Mouse (Mus musculus) WW6 (cell line): ENCODE results near the gene Gramd1c.

Experiments
- DNase-seq: peaks from one replicate; pipeline ENCODE4 v3.0.0-alpha.2; 2013; ENCODE audit warnings: low read depth, low spot score

Gramd1c gene

DNA sequence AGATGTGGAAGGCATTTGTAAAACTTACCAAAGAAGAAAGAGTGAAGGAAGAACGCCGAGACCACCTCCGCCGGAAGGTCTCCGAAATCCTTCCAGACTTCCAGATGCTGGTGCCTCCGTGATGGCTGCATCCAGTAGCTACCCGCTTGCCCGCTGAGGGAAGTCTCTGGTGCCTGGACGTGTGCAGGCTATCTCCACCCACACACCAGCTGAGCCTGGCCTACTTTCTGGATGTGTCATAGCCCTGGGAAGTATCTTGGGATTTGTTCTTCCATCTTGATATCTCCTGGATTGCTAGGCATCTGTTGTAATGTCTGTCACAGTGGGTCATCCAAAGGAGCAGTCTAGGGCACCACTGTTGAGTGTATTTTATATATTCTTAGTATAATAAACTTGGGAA, 99.9 kb downstream of the Gramd1c start:
- no peak for DNase-seq

DNA sequence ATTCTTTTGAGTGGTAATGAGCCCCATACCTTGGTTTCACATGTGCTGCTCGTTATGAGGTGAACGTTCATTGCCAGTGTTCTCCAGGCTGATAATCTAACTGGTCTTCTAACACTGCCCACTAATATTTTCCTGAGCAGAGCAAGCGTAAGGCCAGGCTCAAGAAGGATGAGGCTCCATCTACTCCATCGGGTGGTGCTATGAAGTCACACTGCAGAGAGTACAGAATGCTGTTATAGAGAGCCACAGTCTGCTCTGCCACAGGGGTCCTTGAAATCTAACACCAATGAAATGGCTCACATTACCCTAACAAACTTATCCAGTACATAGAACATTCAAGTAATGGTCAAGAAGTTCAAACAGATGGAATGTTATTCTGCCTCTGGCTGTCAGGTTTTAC, 105.1 kb downstream of the Gramd1c start:
- DNase-seq, result no peak

DNA sequence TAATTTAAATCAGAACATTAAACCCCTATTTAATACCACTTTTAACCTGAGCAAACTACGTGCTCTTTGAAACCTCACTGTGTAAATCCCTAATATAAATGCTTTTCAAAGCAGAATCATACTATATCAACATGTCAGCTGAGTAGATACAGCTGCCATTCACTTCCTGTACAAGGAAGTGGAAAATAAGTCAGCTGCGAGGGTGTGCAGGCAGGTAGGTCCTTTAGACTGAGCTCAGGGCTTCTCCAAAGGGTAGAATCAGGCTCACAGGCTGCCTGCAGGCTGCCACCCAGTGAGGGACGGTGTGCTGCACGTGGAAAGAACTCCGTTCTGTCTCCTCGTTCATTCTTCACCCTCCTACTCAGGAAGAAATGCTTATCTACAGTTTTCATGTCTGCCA, 108.2 kb downstream of the Gramd1c start:
- no peak for DNase-seq

DNA sequence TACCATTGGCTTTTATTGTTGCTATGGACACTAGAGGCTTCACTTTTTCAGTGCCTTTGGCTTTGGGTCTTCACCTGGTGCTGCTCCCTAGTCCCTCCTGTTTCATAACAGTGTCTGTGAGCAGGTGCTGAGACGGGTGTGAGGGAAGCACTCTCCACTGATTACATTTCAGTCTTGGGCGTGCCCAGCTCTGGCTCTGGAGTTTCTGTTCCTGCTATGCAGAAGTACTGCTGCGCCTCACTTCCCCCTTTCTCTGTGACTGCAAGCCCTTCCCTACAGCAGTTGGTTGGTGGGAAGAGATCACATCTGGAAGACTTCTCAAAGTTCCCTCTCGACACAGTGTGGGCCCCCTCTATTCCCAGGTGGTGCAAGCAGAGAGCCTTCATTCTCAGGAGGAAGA, 111.6 kb downstream of the Gramd1c start:
- no peak for DNase-seq

DNA sequence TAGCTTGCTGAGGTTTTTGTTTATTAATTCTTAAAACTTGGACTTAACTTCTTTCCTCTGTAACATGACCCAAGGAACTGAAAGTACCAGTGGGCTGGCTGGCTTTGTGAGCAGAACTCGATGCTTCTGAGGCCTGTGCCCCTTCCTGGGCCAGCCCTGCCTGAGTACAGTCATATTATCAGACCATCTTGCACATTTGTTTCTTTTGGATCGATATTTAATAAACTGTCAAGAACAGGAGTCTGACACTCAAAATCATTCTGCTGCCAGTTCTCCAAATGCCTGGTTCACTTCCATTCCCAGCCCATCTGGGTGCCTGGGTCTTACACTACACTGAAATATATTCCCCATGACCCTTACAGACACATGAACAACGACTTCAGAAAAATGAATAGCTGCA, 117.3 kb downstream of the Gramd1c start:
- no peak for DNase-seq

DNA sequence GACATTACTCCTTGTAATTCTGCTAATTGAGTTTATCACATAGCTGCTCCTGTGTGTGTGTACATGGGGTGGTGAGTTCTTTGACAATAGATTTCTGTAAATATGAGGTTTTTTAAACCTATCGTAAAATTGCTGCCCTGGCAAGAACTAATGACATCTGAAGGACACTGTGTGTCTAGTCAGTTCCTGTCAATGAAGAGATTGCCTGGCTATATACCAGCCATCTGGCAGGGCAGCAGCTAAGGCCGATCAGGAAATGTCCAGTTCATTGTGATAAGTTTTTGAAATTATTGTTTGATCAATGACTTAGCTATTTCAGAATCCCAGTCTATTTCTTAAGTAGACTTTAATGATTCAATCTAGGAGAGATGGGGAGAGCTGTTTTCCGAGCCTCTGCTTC, 117.8 kb downstream of the Gramd1c start:
- no peak for DNase-seq

DNA sequence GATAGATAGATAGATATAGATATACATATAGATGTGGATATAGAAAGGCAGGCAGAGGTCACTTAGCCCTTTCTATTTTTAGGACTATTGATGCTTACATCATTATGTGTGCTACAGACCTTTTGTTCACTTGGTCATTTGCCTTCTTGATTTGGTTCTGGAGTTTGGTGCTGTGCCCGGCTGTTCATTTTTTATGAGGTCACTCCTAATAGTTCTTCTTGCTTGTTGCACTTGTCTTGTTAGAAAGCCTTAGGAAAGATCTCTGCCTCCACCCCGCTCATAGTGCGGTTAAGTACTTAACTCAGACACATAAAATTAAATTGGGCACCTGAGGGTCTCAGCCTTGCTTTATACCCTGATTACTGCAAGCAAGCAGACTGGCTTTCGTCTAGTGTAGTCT, 122.3 kb downstream of the Gramd1c start:
- DNase-seq, result no peak

DNA sequence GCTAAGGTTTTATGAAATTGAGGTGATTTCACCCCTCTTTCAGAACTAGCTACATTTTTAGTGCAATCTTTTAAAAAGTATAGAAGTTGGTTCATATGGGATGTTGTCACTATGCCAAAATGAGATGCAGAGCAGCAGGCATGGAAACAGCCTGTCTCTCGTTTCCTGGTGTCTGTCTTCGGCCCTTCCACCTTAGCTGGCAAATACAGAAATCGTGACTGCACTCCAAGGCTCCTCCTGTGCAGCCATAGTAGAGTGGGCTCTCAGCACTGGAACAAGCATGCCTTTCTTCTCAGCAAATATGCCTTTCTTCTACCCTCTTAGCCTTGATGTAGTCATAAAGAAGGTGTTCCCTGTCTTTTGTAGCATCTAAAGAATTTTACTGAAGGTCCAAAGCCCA, 127.3 kb downstream of the Gramd1c start:
- DNase-seq, result no peak

DNA sequence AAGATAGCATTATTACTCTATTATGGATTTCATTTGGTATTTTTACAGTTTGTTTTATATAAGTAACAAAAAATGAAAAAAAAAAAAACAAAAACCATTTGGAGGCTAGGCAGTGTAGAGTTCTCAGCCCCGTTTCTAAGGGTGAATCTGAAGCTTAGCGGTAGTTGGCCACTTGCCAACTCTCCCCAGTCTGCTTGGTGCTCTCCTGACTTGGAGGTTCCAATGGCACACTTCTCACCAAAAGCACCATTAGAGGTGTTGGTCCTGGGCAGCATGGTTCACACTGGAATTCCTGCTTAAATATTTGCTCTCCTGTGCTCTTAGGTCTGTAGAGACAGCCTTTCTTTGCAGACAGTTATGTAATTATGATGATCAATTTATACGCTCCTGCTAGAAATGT, 127.8 kb downstream of the Gramd1c start:
- no peak for DNase-seq

DNA sequence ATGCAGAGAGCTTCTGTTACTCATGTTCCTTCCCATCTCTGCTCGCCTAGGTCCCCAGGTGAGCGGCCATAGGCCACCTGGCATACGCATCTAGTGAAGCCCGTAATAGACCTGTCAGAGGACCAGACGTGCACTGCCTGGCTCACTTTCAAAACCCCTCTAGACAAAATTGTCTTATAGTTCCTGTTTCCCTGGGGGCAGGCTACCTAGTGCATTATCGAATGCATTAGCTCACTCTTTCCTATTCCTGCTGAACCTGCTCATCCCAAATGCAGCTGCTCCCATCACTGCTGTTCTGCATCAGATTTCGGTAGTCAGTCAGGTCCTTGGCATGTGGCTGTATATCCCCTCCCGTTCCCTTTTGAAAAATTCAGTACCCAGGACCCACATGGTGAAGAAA, 128.3 kb downstream of the Gramd1c start:
- no peak for DNase-seq

DNA sequence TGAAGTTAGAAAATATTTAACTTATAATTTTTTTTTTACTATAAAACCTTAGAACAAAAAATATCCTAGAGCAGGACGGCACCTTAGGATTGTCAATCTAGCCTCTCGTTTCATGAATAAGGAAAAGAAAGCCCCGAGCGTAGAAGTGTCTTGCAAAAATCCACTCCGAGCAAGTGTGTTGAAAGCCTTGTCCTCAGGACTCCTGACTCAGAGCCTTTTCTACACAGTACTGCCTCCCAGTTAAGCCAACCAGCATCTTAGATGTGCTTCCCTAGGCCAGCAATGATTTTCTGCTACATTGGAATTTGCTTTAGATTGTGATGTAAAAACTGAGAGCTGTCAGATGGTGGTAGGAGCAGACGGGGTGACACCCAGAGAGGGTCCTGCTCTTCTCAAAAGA, 130.1 kb downstream of the Gramd1c start:
- DNase-seq, result no peak

DNA sequence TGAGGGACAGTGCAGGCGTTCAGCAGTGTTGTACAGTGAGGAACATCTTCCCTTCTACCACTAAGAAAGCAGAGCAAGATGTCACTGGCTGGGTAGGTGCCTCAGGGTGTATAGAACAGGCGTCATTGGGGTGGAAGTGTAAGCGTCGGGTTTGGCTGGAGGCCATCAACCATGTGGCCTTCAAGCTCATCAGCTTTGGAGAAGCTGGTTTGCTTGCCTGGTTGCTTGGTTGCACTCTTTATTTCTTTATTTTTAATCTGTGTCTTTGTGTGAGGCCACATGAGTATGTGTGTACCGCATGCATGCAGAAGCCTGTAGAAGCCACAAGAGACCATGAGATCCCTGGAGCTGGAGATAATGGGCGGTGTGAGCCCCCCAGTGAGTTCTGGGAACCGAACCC, 130.8 kb downstream of the Gramd1c start:
- DNase-seq, result no peak

DNA sequence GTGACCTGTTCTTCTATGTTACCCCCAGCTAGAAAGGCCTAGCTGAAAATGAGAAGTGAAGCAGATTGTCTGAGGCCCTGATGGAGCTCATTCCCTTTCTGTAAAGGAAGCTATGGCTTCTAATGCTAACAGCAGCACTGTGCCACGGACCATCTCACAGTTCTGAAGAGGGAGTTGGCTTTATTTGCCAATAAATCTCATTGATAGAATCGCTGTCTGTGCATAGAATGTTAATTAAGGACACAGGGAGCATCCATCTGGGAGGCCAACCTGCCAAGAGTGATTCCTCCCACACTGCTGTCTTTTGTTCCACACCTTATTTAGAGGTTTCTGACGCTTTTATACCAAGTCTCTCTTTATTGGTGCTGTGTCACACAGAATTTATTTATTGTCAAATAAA, 131.6 kb downstream of the Gramd1c start:
- no peak for DNase-seq

DNA sequence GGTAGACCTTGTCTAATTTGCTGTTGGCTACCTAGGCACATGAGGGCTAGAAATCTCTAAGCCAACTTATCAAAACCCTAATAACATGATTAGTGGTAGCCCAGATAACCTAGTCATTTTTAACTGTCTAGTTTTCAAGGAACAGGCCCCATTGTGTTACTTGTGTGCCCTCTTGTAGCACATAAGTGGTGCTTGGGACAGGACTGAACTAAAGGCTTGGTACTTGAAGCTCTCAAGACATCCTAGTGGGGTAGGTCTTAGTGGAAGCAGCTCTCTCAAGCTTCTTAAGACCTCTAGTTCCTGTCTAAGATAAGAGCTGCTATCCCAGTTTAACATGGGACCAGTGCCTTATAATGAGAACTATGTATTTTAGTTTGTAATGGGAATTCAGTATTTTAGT, 132.6 kb downstream of the Gramd1c start:
- DNase-seq, result no peak
